In the genomic region with DNA sequence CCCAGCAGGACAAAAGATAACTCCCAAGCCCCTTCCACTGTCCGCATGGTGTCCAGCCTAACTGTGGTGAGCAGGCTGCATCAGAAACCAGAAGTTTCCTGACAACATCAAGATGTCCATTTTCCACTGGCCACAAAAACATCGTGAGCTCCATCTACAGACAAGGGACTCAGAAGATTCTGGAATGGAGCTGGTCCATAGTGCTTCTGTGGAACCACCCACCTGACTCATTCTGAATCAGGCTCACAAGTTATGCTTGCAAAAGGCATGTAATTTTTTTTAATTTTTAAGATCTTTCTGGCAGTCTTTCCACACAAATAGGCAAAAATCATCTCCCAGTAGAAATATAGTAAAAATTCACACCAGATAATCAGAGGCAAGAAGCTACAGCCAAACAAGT, we compare ENCODE assay signal across 20 mouse cellular contexts.
"Had no signal": no experiment of that assay in that cellular context is flagged by ENCODE, and none has a peak within 500 bp of the region (broad histone marks: within the 10 kb centered on the region; RNA-seq: fewer than 3 reads in every experiment).

No protein-coding gene starts in this region.

- H3K4me1 ChIP-seq: liver, embryonic 12.5 days; liver, embryonic 15.5 days; midbrain, embryonic 13.5 days had no signal

- H3K4me3 ChIP-seq: limb, embryonic 12.5 days; liver, embryonic 12.5 days; liver, embryonic 15.5 days; lung, embryonic 15.5 days; midbrain, embryonic 10.5 days; midbrain, embryonic 13.5 days; myocyte; neural tube, embryonic 13.5 days had no signal

- H3K27ac ChIP-seq: limb, embryonic 12.5 days; liver, embryonic 12.5 days; liver, embryonic 15.5 days; lung, embryonic 15.5 days; macrophage; midbrain, embryonic 10.5 days; midbrain, embryonic 13.5 days; neural tube, embryonic 13.5 days had no signal

- DNase-seq: kidney, adult 18-20 months; kidney, adult 9 months; kidney, postnatal 14 days; kidney, postnatal 4 days; liver; lung, adult 18-20 months; retina, postnatal 1 day; right cerebral cortex, postnatal 25 days; thymus, adult 2 months; thymus, postnatal 14 days; thymus, postnatal 4 days had no signal
